ENCODE assay signal across 1 mouse cellular context in the genomic region with DNA sequence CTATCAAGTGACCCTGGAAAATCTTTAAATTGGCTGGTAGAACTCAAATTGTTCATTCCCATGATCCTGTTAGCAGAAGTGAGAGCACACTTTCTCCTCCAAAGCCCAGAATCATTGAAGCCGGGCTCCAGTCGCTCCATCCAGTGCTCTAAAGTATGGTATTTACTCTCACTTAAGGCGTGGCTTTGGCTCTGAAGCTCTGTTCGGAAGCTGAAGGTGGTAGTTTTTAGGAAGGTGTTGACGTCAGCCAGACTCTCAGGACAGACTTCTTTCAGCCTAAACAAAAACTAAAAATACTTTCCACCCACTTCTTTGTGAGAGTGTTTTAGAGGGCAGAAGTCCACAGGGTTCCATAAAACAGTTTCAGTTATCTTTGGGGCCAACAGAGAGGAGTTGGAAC.
TF ChIP-seq lines count a peak whose summit lies in the region.

No protein-coding gene starts in this region.

TF ChIP-seq in myocyte, 11 proteins besides CTCF, POLR2A, EP300 and RAD21:
- no peak for TF ChIP-seq MYOD1 (IDR thresholded peaks at IDR 0.05; ENCODE audit: control insufficient read depth in 1 of 3, insufficient read length in 2 of 3, low read depth in 2 of 3)
- no peak for TF ChIP-seq REST (IDR thresholded peaks at IDR 0.05; ENCODE audit: insufficient read depth, insufficient read length)
- TF ChIP-seq TCF12 (IDR thresholded peaks at IDR 0.05; ENCODE audit: insufficient read depth, poor library complexity, severe bottlenecking) = no peak
- TF ChIP-seq POLR2AphosphoS2 (IDR thresholded peaks at IDR 0.05; ENCODE audit: insufficient read length, low read depth) = no peak
- TF ChIP-seq MAX (IDR thresholded peaks at IDR 0.05; ENCODE audit: low read depth) = no peak
- TF ChIP-seq MYOG (IDR thresholded peaks at IDR 0.05; ENCODE audit: control insufficient read depth in 1 of 3, insufficient read depth in 1 of 3, insufficient read length in 2 of 3, low read depth in 2 of 3) = no peak
- TF ChIP-seq CEBPB (IDR thresholded peaks at IDR 0.05; ENCODE audit: insufficient read depth, poor library complexity, severe bottlenecking) = no peak
- TF ChIP-seq SRF (IDR thresholded peaks at IDR 0.05; ENCODE audit: control insufficient read depth, insufficient read length, low read depth) = no peak
- TF ChIP-seq USF1 (IDR thresholded peaks at IDR 0.05; ENCODE audit: low read depth) = no peak
- TF ChIP-seq E2F4 (IDR thresholded peaks at IDR 0.05; ENCODE audit: insufficient read depth) = no peak
- no peak for TF ChIP-seq TCF3 (IDR thresholded peaks at IDR 0.05; ENCODE audit: insufficient read length, low read depth)
